Mouse (Mus musculus) liver, adult 2 months (tissue): ENCODE results near the gene Terb1. TPM values are rescaled to one million over a fixed set of nuclear protein-coding genes. Genes with fewer than 3 reads are reported as not detected.

Experiments used
- DNase-seq: peaks from one replicate; pipeline ENCODE4 v3.0.0-alpha.2; 2011; ENCODE audit warnings: low read depth, low spot score; ENCODE audit errors: extremely low read depth
- H3K27ac ChIP-seq: fragments of 200-500 bp; replicated peaks from 2 replicates; pipeline ENCODE4 v1.5.1; 2012; ENCODE audit warnings: low read depth, mild to moderate bottlenecking, control low read depth, inconsistent platforms, low read length; ENCODE audit not compliant: insufficient read depth
- H3K27me3 ChIP-seq: fragments of 200-500 bp; 2 replicates; pipeline ENCODE4 v1.6.1; 2012; ENCODE audit warnings: mild to moderate bottlenecking, moderate library complexity, low read length, inconsistent platforms; ENCODE audit not compliant: control insufficient read depth, insufficient read depth
- H3K36me3 ChIP-seq: fragments of 200-500 bp; 2 replicates; pipeline ENCODE4 v1.6.1; 2012; ENCODE audit warnings: low read length, inconsistent platforms; ENCODE audit not compliant: control insufficient read depth, insufficient read depth
- H3K4me1 ChIP-seq: fragments of 200-500 bp; 2 replicates; pipeline ENCODE4 v1.6.1; 2011; ENCODE audit warnings: low read length; ENCODE audit not compliant: control insufficient read depth, insufficient read depth
- H3K4me3 ChIP-seq: fragments of 200-500 bp; 2 replicates; pipeline ENCODE4 v1.5.1; 2011; ENCODE audit warnings: low read depth, mild to moderate bottlenecking, control low read depth, low read length, moderate library complexity; ENCODE audit not compliant: insufficient read depth
- H3K79me2 ChIP-seq: fragments of 200-500 bp; 2 replicates; pipeline ENCODE4 v1.6.1; 2012; ENCODE audit warnings: inconsistent platforms, mild to moderate bottlenecking, low read length, moderate library complexity; ENCODE audit not compliant: control insufficient read depth, insufficient read depth
- H3K9ac ChIP-seq: fragments of 200-500 bp; 2 replicates; pipeline ENCODE4 v1.6.1; 2012; ENCODE audit warnings: low read depth, mild to moderate bottlenecking, control low read depth, inconsistent platforms, low read length
- CTCF ChIP-seq: fragments of 200-500 bp; IDR thresholded peaks from 2 replicates; pipeline ENCODE4 v1.5.1; 2011; ENCODE audit warnings: low read depth, low read length, control low read depth
- POLR2A ChIP-seq: fragments of 200-500 bp; IDR thresholded peaks from 2 replicates; pipeline ENCODE4 v1.6.1; 2011; ENCODE audit warnings: low read length, control low read depth; ENCODE audit not compliant: insufficient read depth; ENCODE audit errors: extremely low read depth
- WGBS: fragments of 180-500 bp; shearing (Covaris S2); methylation state at CpG from one replicate; pipeline ENCODE4 v1.1.7; 2018; 5-methylcytosine and 5-hydroxymethylcytosine counted together
- polyA plus RNA-seq: library from polyadenylated mRNA; depleted of rRNA; stranded (reverse); fragments of >200 nt; gene quantifications from 2 replicates; pipeline ENCODE4 v1.2.3, GENCODE M21; 2012
- total RNA-seq: library from RNA; depleted of rRNA; stranded (reverse); fragments of >200 nt; gene quantifications from 2 replicates; pipeline ENCODE4 v1.2.3, GENCODE M21; 2014

The Terb1 gene
- total and polyA plus RNA-seq, 2 experiments = not detected

- Histone ChIP-seq H3K4me3 (no peak overlapping the region), H3K36me3 (peaks cover 47% of the 10 kb centered on the region), H3K9ac (no peak overlapping the region), H3K4me1 (0 out of 2 replicates have a peak, but pooled peaks cover 4% of the 10 kb centered on the region), H3K27me3 (no peaks in the 10 kb centered on the region), H3K27ac (no peak overlapping the region), H3K79me2 (peaks cover 2% of the 10 kb centered on the region; the same call in 1 of the 2 replicates)
- WGBS = 83% methylated on average over 5 of the region's 5 CpGs
- DNase-seq = no peak
- no peak for TF ChIP-seq CTCF
- no peak for TF ChIP-seq POLR2A
These were observed 76.4 kb downstream of the Terb1 start for GRCm38 (mm10) chr8:104433191-104433842.

DNA sequence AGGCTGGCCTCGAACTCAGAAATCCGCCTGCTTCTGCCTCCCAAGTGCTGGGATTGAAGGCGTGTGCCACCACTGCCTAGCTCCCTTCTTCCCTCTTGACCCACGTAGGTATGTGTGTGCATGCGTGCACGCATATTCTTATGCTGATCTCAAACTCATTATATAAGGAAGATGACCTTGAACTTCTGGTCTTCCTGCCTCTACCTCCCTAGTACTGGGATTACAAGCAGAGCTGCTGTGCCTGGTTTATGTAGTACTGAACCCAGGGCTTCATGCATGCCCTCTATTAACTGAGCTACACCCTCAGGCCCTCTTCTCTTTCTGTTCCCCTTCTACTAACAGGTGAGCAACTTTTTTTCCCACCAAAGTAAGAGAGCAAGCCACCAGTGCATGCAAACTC lies 77.1 kb downstream of the Terb1 start:
- no peak for DNase-seq
- Histone ChIP-seq H3K27me3 (no peaks in the 10 kb centered on the region), H3K36me3 (peaks cover 53% of the 10 kb centered on the region), H3K9ac (no peak overlapping the region), H3K4me1 (0 out of 2 replicates have a peak, but pooled peaks cover 4% of the 10 kb centered on the region), H3K4me3 (no peak overlapping the region), H3K27ac (no peak overlapping the region), H3K79me2 (peaks cover 2% of the 10 kb centered on the region; the same call in 1 of the 2 replicates)
- TF ChIP-seq POLR2A (no peak), CTCF (no peak)
- 97% methylated on average over 6 of the region's 6 CpGs for WGBS

DNA sequence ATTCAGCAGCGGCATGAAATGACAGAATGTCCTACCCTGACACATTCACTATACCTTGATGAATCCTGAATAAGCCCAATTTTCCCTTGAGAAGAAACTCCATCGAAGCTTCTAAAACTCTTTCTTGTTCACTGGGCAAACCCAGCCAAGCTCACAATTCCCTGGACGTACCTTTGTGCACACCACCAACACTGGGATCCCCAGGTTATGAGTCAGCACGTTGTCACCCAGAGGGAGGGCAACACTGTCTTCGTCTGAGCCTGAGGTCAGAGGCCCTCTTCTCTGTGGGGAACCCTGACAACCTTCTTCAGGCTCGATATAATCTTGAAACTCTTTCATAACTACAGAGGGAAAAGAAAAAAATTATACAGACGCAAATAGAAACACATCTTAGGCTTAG lies 79.5 kb downstream of the Terb1 start:
- no peak for DNase-seq
- H3K4me1 ChIP-seq = no peaks in the 10 kb centered on the region
- H3K36me3 ChIP-seq = peaks cover 52% of the 10 kb centered on the region
- H3K27me3 ChIP-seq = no peaks in the 10 kb centered on the region
- 90% methylated on average over 7 of the region's 7 CpGs for WGBS
- no peak for TF ChIP-seq POLR2A
- TF ChIP-seq CTCF = no peak
- no peak overlapping the region for H3K9ac ChIP-seq
- no peak overlapping the region for H3K4me3 ChIP-seq
- peaks cover 2% of the 10 kb centered on the region; the same call in 1 of the 2 replicates for H3K79me2 ChIP-seq
- H3K27ac ChIP-seq = no peak overlapping the region

DNA sequence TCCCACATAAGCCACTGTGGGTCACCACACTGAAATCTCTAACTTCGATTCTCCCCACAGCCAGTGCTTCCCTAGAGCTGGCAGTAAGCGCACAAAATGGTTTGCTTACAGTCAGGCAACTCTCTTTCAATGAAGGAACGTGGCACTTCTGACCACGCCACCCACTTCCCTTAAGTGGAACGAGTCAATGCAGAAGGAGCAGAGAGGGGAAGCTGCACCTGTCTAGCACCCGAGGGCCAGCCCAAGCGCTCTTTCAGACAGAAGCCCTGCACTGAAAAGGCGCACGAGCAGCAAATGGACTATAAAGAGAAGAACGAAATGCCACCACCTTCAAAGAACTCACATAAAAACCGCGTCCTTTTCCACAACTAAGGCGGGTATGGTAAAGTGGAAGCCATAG lies 82.0 kb downstream of the Terb1 start:
- H3K9ac ChIP-seq = no peak overlapping the region
- peaks cover 61% of the 10 kb centered on the region for H3K36me3 ChIP-seq
- WGBS = 91% methylated on average over 13 of the region's 13 CpGs

GRCm38 (mm10) chr8:104422313-104422712 lies 87.4 kb downstream of the Terb1 start:
- H3K4me1 ChIP-seq = no peaks in the 10 kb centered on the region; the same call in 1 of the 2 replicates
- 74% methylated on average over 6 of the region's 6 CpGs for WGBS
- TF ChIP-seq POLR2A = no peak
- TF ChIP-seq CTCF = no peak
- no peak overlapping the region for H3K9ac ChIP-seq
- H3K4me3 ChIP-seq = no peak overlapping the region
- no peaks in the 10 kb centered on the region for H3K79me2 ChIP-seq
- no peak for DNase-seq
- no peak overlapping the region for H3K27ac ChIP-seq
- no peaks in the 10 kb centered on the region for H3K27me3 ChIP-seq
- peaks cover 64% of the 10 kb centered on the region for H3K36me3 ChIP-seq

More for the DNA sequence above, 82.0 kb downstream of the Terb1 start:
- H3K4me1 ChIP-seq = no peaks in the 10 kb centered on the region
- H3K79me2 ChIP-seq = no peaks in the 10 kb centered on the region; the same call in 1 of the 2 replicates
- H3K27me3 ChIP-seq = no peaks in the 10 kb centered on the region
- DNase-seq = no peak
- TF ChIP-seq CTCF = no peak
- TF ChIP-seq POLR2A = no peak
- no peak overlapping the region for H3K27ac ChIP-seq
- H3K4me3 ChIP-seq = no peak overlapping the region

GRCm38 (mm10) chr8:104416022-104416421 lies 93.7 kb downstream of the Terb1 start:
- Histone ChIP-seq H3K4me3 (no peak overlapping the region), H3K4me1 (no peaks in the 10 kb centered on the region), H3K79me2 (no peaks in the 10 kb centered on the region), H3K27me3 (no peaks in the 10 kb centered on the region), H3K36me3 (peaks cover 24% of the 10 kb centered on the region), H3K9ac (no peak overlapping the region), H3K27ac (no peak overlapping the region)
- no peak for DNase-seq
- WGBS = 93% methylated on average over 6 of the region's 6 CpGs
- TF ChIP-seq CTCF = no peak
- no peak for TF ChIP-seq POLR2A
